Mouse (Mus musculus) heart, adult 2 months (tissue): ENCODE data around the gene Zfp428.

ENCODE experiments used
- CTCF ChIP-seq: fragments of 200-600 bp; IDR thresholded peaks from 2 replicates; pipeline ENCODE4 v1.8.1; 2022; ENCODE audit warnings: antibody characterized with exemption, mild to moderate bottlenecking, moderate library complexity
- EP300 ChIP-seq: fragments of 200-500 bp; IDR thresholded peaks from 2 replicates; pipeline ENCODE4 v1.6.1; 2011; ENCODE audit warnings: low read depth, low read length, control low read depth; ENCODE audit not compliant: insufficient read depth
- POLR2A ChIP-seq: fragments of 200-500 bp; IDR thresholded peaks from 2 replicates; pipeline ENCODE4 v1.6.1; 2011; ENCODE audit warnings: mild to moderate bottlenecking, low read depth, low read length, control low read depth; ENCODE audit not compliant: insufficient read depth

- TF ChIP-seq CTCF (no peak), POLR2A (no peak), EP300 (no peak)
Observed at GRCm38 (mm10) chr7:24537081-24537480, 30.3 kb downstream of the Zfp428 start.
